Mouse (Mus musculus): ENCODE measurements at regions not wholly inside any gene's neighbourhood (a gene's known extent, or its start where the extent isn't known, plus 50 kb on each side); places are given as distances from the start of the nearest gene placed in this dataset.
A peak's percentile ranks its signal among the peaks of the same experiment; 100 is the strongest.
"Not testable (repeated sequence)": the region's sequence is repeated elsewhere in the genome, so short reads cannot be mapped to it uniquely, and the experiment has no call there.

GRCm38 (mm10) chr3:96374343-96374624, 77.8 kb downstream of the BC107364 start:
- H3K27ac ChIP-seq (ENCODE audit: low read depth, low read length); H3K36me3 ChIP-seq (ENCODE audit: control insufficient read depth, insufficient read depth, low read length); H3K9ac ChIP-seq (ENCODE audit: low read length); H3K4me1 ChIP-seq (ENCODE audit: control insufficient read depth, insufficient read depth, low read length); DNase-seq (ENCODE audit: low spot score); H3K27me3 ChIP-seq (ENCODE audit: control insufficient read depth, insufficient read depth, low read length); H3K4me3 ChIP-seq (ENCODE audit: low read depth, low read length); H3K9me3 ChIP-seq (ENCODE audit: control insufficient read depth, low read length); H3K4me2 ChIP-seq (ENCODE audit: low read depth): not testable (repeated sequence)
- no CpG with 5 or more reads among the region's 4 CpGs for WGBS
- ATAC-seq (ENCODE audit: insufficient read depth, low FRiP score, low TSS enrichment) = 0 out of 2 replicates have a peak, but pooled peaks have one; percentile 38

- WGBS = 27% methylated on average over 2 of the region's 43 CpGs
- H3K9ac ChIP-seq (ENCODE audit: low read length); H3K4me1 ChIP-seq (ENCODE audit: control insufficient read depth, insufficient read depth, low read length): not testable (repeated sequence)
Observed at GRCm38 (mm10) chr3:96373600-96374342, 78.3 kb downstream of the BC107364 start.

DNA sequence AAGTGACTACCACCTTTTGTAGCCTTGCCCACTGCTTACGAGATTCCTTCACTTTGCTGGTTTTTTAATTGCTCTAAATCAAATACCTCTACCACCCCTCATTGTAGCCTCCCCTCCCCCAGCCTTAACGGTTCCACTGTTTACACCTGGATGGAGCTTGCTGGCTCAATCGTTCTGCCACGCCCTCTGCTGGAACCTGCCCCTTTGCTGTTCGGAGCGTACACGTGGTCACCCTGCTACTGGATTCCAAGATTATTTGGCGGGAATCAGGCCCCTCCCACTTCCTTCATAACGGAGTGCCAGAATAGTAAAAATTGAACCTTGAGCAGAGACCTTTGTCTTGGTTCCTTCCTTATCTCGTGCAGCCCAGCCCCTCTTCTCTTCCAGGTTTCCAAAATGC, 68.8 kb upstream of the Fcgr1 start:
- H3K4me1 ChIP-seq (ENCODE audit: control insufficient read depth, insufficient read depth, low read length); ATAC-seq (ENCODE audit: insufficient read depth, low FRiP score, low TSS enrichment); H3K27ac ChIP-seq (ENCODE audit: low read depth, low read length); H3K4me2 ChIP-seq (ENCODE audit: low read depth); H3K4me3 ChIP-seq (ENCODE audit: low read depth, low read length); H3K27me3 ChIP-seq (ENCODE audit: control insufficient read depth, insufficient read depth, low read length); H3K9ac ChIP-seq (ENCODE audit: low read length); H3K9me3 ChIP-seq (ENCODE audit: control insufficient read depth, low read length); H3K36me3 ChIP-seq (ENCODE audit: control insufficient read depth, insufficient read depth, low read length): not testable (repeated sequence)
- DNase-seq (ENCODE audit: low spot score) = peak; percentile 10
- WGBS = 35% methylated on average over 10 of the region's 10 CpGs

More at GRCm38 (mm10) chr3:96373600-96374342, 78.3 kb downstream of the BC107364 start:
- not testable (repeated sequence) for DNase-seq (ENCODE audit: low spot score); H3K36me3 ChIP-seq (ENCODE audit: control insufficient read depth, insufficient read depth, low read length); H3K4me3 ChIP-seq (ENCODE audit: low read depth, low read length); H3K27me3 ChIP-seq (ENCODE audit: control insufficient read depth, insufficient read depth, low read length); H3K4me2 ChIP-seq (ENCODE audit: low read depth); H3K9me3 ChIP-seq (ENCODE audit: control insufficient read depth, low read length); H3K27ac ChIP-seq (ENCODE audit: low read depth, low read length)
- ATAC-seq (ENCODE audit: insufficient read depth, low FRiP score, low TSS enrichment) = peak; percentile 85

GRCm38 (mm10) chr3:96360816-96361215, 67.0 kb upstream of the Fcgr1 start:
- ATAC-seq (ENCODE audit: insufficient read depth, low FRiP score, low TSS enrichment) = no peak
- Histone ChIP-seq H3K36me3 (ENCODE audit: control insufficient read depth, insufficient read depth, low read length) (no peaks in the 10 kb centered on the region), H3K27ac (ENCODE audit: low read depth, low read length) (no peak overlapping the region), H3K4me3 (ENCODE audit: low read depth, low read length) (no peak overlapping the region), H3K4me1 (ENCODE audit: control insufficient read depth, insufficient read depth, low read length) (no peaks in the 10 kb centered on the region), H3K4me2 (ENCODE audit: low read depth) (no peak overlapping the region), H3K9ac (ENCODE audit: low read length) (no peak overlapping the region), H3K27me3 (ENCODE audit: control insufficient read depth, insufficient read depth, low read length) (0 out of 2 replicates have a peak, but pooled peaks cover 2% of the 10 kb centered on the region), H3K9me3 (ENCODE audit: control insufficient read depth, low read length) (no peaks in the 10 kb centered on the region)
- WGBS = 76% methylated on average over 2 of the region's 3 CpGs
- no peak for DNase-seq (ENCODE audit: low spot score)

DNA sequence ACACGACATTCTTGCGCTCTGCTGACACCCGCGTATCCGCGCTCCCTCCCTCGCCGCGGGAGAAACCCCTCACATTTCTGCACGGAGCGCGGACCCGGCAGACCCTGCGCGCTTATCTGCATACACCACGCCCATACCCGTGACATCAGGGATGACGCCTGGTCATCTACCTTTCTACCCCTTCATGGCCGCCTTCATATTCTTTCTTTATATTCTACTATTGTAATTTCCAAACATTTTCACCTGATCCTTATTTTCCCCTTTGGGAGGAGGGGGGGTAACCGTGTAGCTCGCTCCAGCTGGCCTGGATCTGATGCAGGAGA, 66.4 kb upstream of the Fcgr1 start:
- H3K9ac ChIP-seq (ENCODE audit: low read length); H3K27ac ChIP-seq (ENCODE audit: low read depth, low read length); H3K27me3 ChIP-seq (ENCODE audit: control insufficient read depth, insufficient read depth, low read length); DNase-seq (ENCODE audit: low spot score); H3K4me3 ChIP-seq (ENCODE audit: low read depth, low read length); H3K36me3 ChIP-seq (ENCODE audit: control insufficient read depth, insufficient read depth, low read length); H3K4me2 ChIP-seq (ENCODE audit: low read depth); H3K4me1 ChIP-seq (ENCODE audit: control insufficient read depth, insufficient read depth, low read length); H3K9me3 ChIP-seq (ENCODE audit: control insufficient read depth, low read length): not testable (repeated sequence)
- peak; percentile 91 for ATAC-seq (ENCODE audit: insufficient read depth, low FRiP score, low TSS enrichment)
- WGBS = 0% methylated on average over 2 of the region's 21 CpGs

DNA sequence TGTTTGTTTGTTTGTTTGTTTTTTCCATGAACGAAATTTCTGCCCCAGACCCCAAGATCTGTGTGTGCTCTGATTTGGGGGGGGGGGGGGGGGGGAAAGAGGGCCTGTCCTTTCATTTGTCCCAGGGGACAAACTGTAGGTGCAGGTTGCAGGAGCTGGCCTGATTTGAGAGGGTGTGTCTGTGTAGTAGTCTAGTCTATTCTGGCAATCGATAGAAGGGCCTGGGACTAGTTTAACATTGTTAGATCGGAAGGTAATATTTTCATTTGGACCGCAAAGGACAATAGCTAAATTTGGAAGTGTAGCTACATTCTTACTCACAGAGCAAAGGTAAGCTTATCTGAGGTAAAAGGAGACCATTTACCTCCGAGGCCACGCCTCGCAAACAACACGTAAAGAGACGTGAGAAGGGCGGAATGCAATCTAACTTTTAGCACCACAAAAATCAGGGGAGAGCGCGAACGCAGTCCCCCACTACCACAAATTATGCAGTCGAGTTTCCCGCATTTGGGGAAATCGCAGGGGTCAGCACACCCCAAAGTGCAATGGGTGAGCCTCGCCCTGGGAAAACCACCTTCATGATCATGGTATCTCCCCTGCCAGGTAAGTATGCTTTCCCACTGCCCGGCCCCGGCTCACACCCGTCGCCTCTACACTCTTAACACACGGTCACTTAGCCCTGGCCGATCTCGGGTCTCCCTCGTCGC, 65.9 kb upstream of the Fcgr1 start:
- ATAC-seq (ENCODE audit: insufficient read depth, low FRiP score, low TSS enrichment) = peak; percentile 74
- H3K27ac ChIP-seq (ENCODE audit: low read depth, low read length); H3K4me3 ChIP-seq (ENCODE audit: low read depth, low read length); H3K4me1 ChIP-seq (ENCODE audit: control insufficient read depth, insufficient read depth, low read length); H3K36me3 ChIP-seq (ENCODE audit: control insufficient read depth, insufficient read depth, low read length); DNase-seq (ENCODE audit: low spot score); H3K27me3 ChIP-seq (ENCODE audit: control insufficient read depth, insufficient read depth, low read length); H3K9me3 ChIP-seq (ENCODE audit: control insufficient read depth, low read length); H3K4me2 ChIP-seq (ENCODE audit: low read depth); H3K9ac ChIP-seq (ENCODE audit: low read length): not testable (repeated sequence)
- WGBS = no CpG with 5 or more reads among the region's 26 CpGs

- not testable (repeated sequence) for H3K9me3 ChIP-seq (ENCODE audit: control insufficient read depth, low read length); H3K27me3 ChIP-seq (ENCODE audit: control insufficient read depth, insufficient read depth, low read length); H3K27ac ChIP-seq (ENCODE audit: low read depth, low read length); H3K4me2 ChIP-seq (ENCODE audit: low read depth); DNase-seq (ENCODE audit: low spot score); ATAC-seq (ENCODE audit: insufficient read depth, low FRiP score, low TSS enrichment); H3K36me3 ChIP-seq (ENCODE audit: control insufficient read depth, insufficient read depth, low read length); H3K9ac ChIP-seq (ENCODE audit: low read length); H3K4me1 ChIP-seq (ENCODE audit: control insufficient read depth, insufficient read depth, low read length); H3K4me3 ChIP-seq (ENCODE audit: low read depth, low read length)
- WGBS = no CpG with 5 or more reads among the region's 6 CpGs
Observed at GRCm38 (mm10) chr3:96351623-96352022, 57.9 kb upstream of the Fcgr1 start.

DNA sequence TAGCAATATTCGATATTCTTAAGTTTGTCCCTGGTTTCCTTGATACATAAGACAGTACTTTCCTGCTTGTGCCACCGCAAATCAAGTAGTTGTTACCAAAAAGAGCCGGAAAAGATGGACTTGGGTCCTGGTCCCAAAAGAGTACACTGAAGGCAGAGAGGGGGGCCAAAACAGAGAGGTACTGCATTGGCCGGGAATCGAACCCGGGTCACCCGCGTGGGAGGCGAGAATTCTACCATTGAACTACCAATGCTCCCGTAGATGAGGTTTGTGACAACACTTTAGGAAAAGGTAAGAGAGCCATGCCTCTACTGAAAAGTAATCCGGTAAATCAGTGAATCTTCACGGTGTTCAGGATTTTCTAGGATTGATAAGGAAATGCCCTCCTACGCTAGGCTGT, 57.2 kb upstream of the Fcgr1 start:
- H3K4me2 ChIP-seq (ENCODE audit: low read depth); H3K27me3 ChIP-seq (ENCODE audit: control insufficient read depth, insufficient read depth, low read length): not testable (repeated sequence)

GRCm38 (mm10) chr3:96346543-96346942, 52.8 kb upstream of the Fcgr1 start:
- no CpG with 5 or more reads among the region's 17 CpGs for WGBS
- not testable (repeated sequence) for H3K9me3 ChIP-seq (ENCODE audit: control insufficient read depth, low read length); DNase-seq (ENCODE audit: low spot score); H3K4me1 ChIP-seq (ENCODE audit: control insufficient read depth, insufficient read depth, low read length); ATAC-seq (ENCODE audit: insufficient read depth, low FRiP score, low TSS enrichment); H3K36me3 ChIP-seq (ENCODE audit: control insufficient read depth, insufficient read depth, low read length); H3K4me3 ChIP-seq (ENCODE audit: low read depth, low read length); H3K4me2 ChIP-seq (ENCODE audit: low read depth); H3K27ac ChIP-seq (ENCODE audit: low read depth, low read length); H3K9ac ChIP-seq (ENCODE audit: low read length)
- peaks cover 19% of the 10 kb centered on the region for H3K27me3 ChIP-seq (ENCODE audit: control insufficient read depth, insufficient read depth, low read length)

More for the DNA sequence above, 57.2 kb upstream of the Fcgr1 start:
- not testable (repeated sequence) for ATAC-seq (ENCODE audit: insufficient read depth, low FRiP score, low TSS enrichment); H3K9me3 ChIP-seq (ENCODE audit: control insufficient read depth, low read length); H3K4me1 ChIP-seq (ENCODE audit: control insufficient read depth, insufficient read depth, low read length); DNase-seq (ENCODE audit: low spot score); H3K36me3 ChIP-seq (ENCODE audit: control insufficient read depth, insufficient read depth, low read length); H3K27ac ChIP-seq (ENCODE audit: low read depth, low read length); H3K9ac ChIP-seq (ENCODE audit: low read length); H3K4me3 ChIP-seq (ENCODE audit: low read depth, low read length)
- no CpG with 5 or more reads among the region's 13 CpGs for WGBS

Measured in neural tube, embryonic 11.5 days (tissue).